In the genomic region with DNA sequence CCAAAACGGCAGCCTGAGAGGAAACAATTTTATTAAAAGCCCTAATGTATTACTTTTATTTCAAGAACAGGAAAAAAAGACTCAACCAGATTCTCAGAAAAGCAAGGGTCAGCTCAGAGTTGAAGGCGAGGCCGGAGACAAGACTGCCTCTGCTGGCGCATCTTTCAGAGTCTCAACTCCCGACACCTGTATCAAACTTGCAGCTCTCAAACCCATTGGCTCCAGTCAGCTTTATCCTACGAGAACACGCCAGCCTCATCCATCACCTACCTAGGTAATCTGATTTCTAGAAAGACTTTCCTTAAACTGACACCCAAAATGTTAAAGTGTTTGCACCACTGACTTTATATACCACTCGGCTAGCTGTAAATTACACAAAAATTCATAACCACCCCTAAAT, we compare ENCODE assay signal across 8 mouse cellular contexts. TPM values are rescaled to one million over a fixed set of nuclear protein-coding genes. Genes with fewer than 3 reads are reported as not detected.
A peak's percentile ranks its signal among the peaks of the same experiment; 100 is the strongest.
DNase-seq lines count a peak whose midpoint lies in the region; ATAC-seq and TF ChIP-seq lines count a peak whose summit lies in the region.

No protein-coding gene starts in this region.

- DNase-seq in left cerebral cortex, postnatal 14 days (ENCODE audit: low spot score in 2 of 2), result peak; percentile 32 to 40
- no peak for DNase-seq in left cerebral cortex, adult 8-10 months (ENCODE audit: low spot score in 2 of 2)
- DNase-seq in Patski (ENCODE audit: low read depth, low spot score), result no peak
- DNase-seq in embryonic facial prominence, embryonic 11.5 days (ENCODE audit: low spot score), result peak; percentile 43
- peak; percentile 40 for DNase-seq in spleen, adult 12 weeks (ENCODE audit: low spot score)

- no peaks in the 10 kb centered on the region for H3K9me3 ChIP-seq in embryonic facial prominence, embryonic 11.5 days (replicated peaks; ENCODE audit: control insufficient read depth, low read length)
- H3K9me3 ChIP-seq in liver, embryonic 16.5 days (replicated peaks; ENCODE audit: control insufficient read depth, low read length), result no peaks in the 10 kb centered on the region

- POLR2A ChIA-PET in Patski (lab: Charles Lee), result interaction anchor here (0.5 kb wide), 1 partner anchor 79 kb away, joined by 3 read pairs; no protein-coding TSS in a partner anchor

- no peaks in the 10 kb centered on the region for H3K36me3 ChIP-seq in embryonic facial prominence, embryonic 11.5 days (replicated peaks; ENCODE audit: control insufficient read depth, insufficient read depth, low read depth, low read length)
- no peaks in the 10 kb centered on the region for H3K36me3 ChIP-seq in liver, embryonic 16.5 days (ENCODE audit: control insufficient read depth, insufficient read depth)

- CTCF ChIA-PET in Patski (lab: Charles Lee), result interaction anchor here (0.8 to 1.5 kb wide), 10 partner anchors 13 to 201 kb away, joined by 3 to 5 read pairs (median 3); partner anchors contain the start of gene Trmt11

- in situ Hi-C loops in Patski (cut with MboI; ENCODE audit: low pct_unique_long_range_greater_than_20kb), result loop anchor here (10.0 to 25.0 kb wide), 5 partner anchors 187 to 1440 kb away; partner anchors contain the start of genes Rnf146, Rnf217 and Rspo3

- ATAC-seq in Patski, result no peak
- no peak for ATAC-seq in embryonic facial prominence, embryonic 11.5 days (replicated peaks; ENCODE audit: insufficient number of reproducible peaks, low FRiP score, low TSS enrichment, low read depth)
- peak; percentile 10 for ATAC-seq in inflammation-experienced regulatory T-cells, adult 6 months
- peak; percentile 23 for ATAC-seq in liver, embryonic 16.5 days (ENCODE audit: low read depth)
- ATAC-seq in megakaryocyte progenitor cell, adult 5-6 weeks (replicated peaks; ENCODE audit: poor library complexity), result no peak

- peak; percentile 47 for TF ChIP-seq CTCF in Patski (IDR thresholded peaks at IDR 0.05)

- H3K9ac ChIP-seq in embryonic facial prominence, embryonic 11.5 days (replicated peaks; ENCODE audit: low read length), result no peak overlapping the region
- H3K9ac ChIP-seq in liver, embryonic 16.5 days (ENCODE audit: low read depth, low read length), result peak overlapping the region; percentile 98

- whole genome bisulfite sequencing in embryonic facial prominence, embryonic 11.5 days, result 9% methylated on average over 8 of the region's 8 CpGs
- WGBS in liver, embryonic 16.5 days (ENCODE audit: insufficient replicate concordance), result 9% methylated on average over 8 of the region's 8 CpGs

- H3K27me3 ChIP-seq in Patski, result no peaks in the 10 kb centered on the region
- H3K27me3 ChIP-seq in embryonic facial prominence, embryonic 11.5 days (ENCODE audit: control insufficient read depth, insufficient read depth, low read length), result no peaks in the 10 kb centered on the region
- H3K27me3 ChIP-seq in liver, embryonic 16.5 days (ENCODE audit: control insufficient read depth, insufficient read depth, low read depth, low read length), result no peaks in the 10 kb centered on the region

- H3K4me2 ChIP-seq in embryonic facial prominence, embryonic 11.5 days (ENCODE audit: low read depth, low read length), result peak overlapping the region; percentile 52
- peak overlapping the region; percentile 92 for H3K4me2 ChIP-seq in liver, embryonic 16.5 days (ENCODE audit: low read depth, low read length)

- intact Hi-C loops in left cerebral cortex, postnatal 14 days (cut with DNase I), result loop anchor here (5.0 kb wide), 2 partner anchors 85 to 180 kb away; no protein-coding TSS in a partner anchor

- no peaks in the 10 kb centered on the region for H3K4me1 ChIP-seq in embryonic facial prominence, embryonic 11.5 days (ENCODE audit: control insufficient read depth, insufficient read depth, low read length)
- peaks cover 13% of the 10 kb centered on the region for H3K4me1 ChIP-seq in liver, embryonic 16.5 days (ENCODE audit: control insufficient read depth, low read depth, low read length)

- H3K4me3 ChIP-seq in embryonic facial prominence, embryonic 11.5 days (ENCODE audit: low read depth, low read length), result peak overlapping the region; percentile 77
- peak overlapping the region; percentile 83 for H3K4me3 ChIP-seq in liver, embryonic 16.5 days (ENCODE audit: low read depth, low read length)

- H3K27ac ChIP-seq in embryonic facial prominence, embryonic 11.5 days (replicated peaks; ENCODE audit: low read depth, low read length), result no peak overlapping the region
- H3K27ac ChIP-seq in liver, embryonic 16.5 days (ENCODE audit: low read length), result peak overlapping the region; percentile 99

RNA-seq across cellular contexts. Expression of gene Ncoa7, which starts 1.1 kb away (rescaled TPM):
- 100 to 1,000 TPM; 105 to 108 TPM for total RNA-seq in left cerebral cortex, postnatal 14 days (2021)
- 100 to 1,000 TPM in 1 of 4 experiments, 10 to 100 TPM in 3; 82.1 to 111 (median 89.2) TPM for total RNA-seq in left cerebral cortex, adult 8-10 months (2022)
- polyA plus RNA-seq in Patski (2021), result 24.3 TPM
- polyA plus RNA-seq in embryonic facial prominence, embryonic 11.5 days (2014; fragmentation: Nextera tagmentation; extraction: Ambion mirVana), result 9.7 and 10.3 TPM in 2 replicates
- polyA plus RNA-seq in inflammation-experienced regulatory T-cells, adult 6 months (2017; shearing (Covaris generic)), result 100 to 1,000 TPM in 1 of 3 experiments, 10 to 100 TPM in 2; 28.3 to 108 (median 83.7) TPM
- 12.4 and 12.9 TPM in 2 replicates for polyA plus RNA-seq in liver, embryonic 16.5 days (2015; fragmentation: Nextera tagmentation; extraction: Ambion mirVana)
- 23.0 and 28.1 TPM in 2 replicates for total RNA-seq in megakaryocyte progenitor cell, adult 5-6 weeks (2015)
- 16.0 and 21.2 TPM in 2 replicates for total RNA-seq in megakaryocyte progenitor cell, adult 5-6 weeks (2017)

RNA-seq across cellular contexts. Expression of gene Hey2, which starts 40.6 kb away (rescaled TPM):
- 1 to 10 TPM; 5.8 to 6.8 TPM for total RNA-seq in left cerebral cortex, postnatal 14 days (2021)
- 1 to 10 TPM; 5.4 to 6.3 (median 5.8) TPM for total RNA-seq in left cerebral cortex, adult 8-10 months (2022)
- polyA plus RNA-seq in Patski (2021), result 0.13 TPM
- polyA plus RNA-seq in embryonic facial prominence, embryonic 11.5 days (2014; fragmentation: Nextera tagmentation; extraction: Ambion mirVana), result 6.6 and 7.1 TPM in 2 replicates
- under 1 TPM in 1 of 3 experiments, not detected in 2; 0.26 TPM for polyA plus RNA-seq in inflammation-experienced regulatory T-cells, adult 6 months (2017; shearing (Covaris generic))
- 0.31 and 0.34 TPM in 2 replicates for polyA plus RNA-seq in liver, embryonic 16.5 days (2015; fragmentation: Nextera tagmentation; extraction: Ambion mirVana)
- 0.12 TPM in 1 of 2 replicates, not detected in the other for total RNA-seq in megakaryocyte progenitor cell, adult 5-6 weeks (2015)
- 0.21 TPM in 1 of 2 replicates, not detected in the other for total RNA-seq in megakaryocyte progenitor cell, adult 5-6 weeks (2017)

Comparison
In these comparisons a context has a peak if more than half of its experiments do, and no peak if none do; other contexts are left out.
1. DNase-seq: peak in left cerebral cortex, postnatal 14 days (2 of 2), embryonic facial prominence, embryonic 11.5 days (single experiment) and spleen, adult 12 weeks (single experiment); none in left cerebral cortex, adult 8-10 months (0 of 2) and Patski (single experiment).
2. ATAC-seq: peak in inflammation-experienced regulatory T-cells, adult 6 months (single experiment) and liver, embryonic 16.5 days (single experiment); none in Patski (single experiment), embryonic facial prominence, embryonic 11.5 days (single experiment) and megakaryocyte progenitor cell, adult 5-6 weeks (single experiment).